Mouse (Mus musculus) liver, postnatal 0 days (tissue): Measurements from ENCODE around the gene Slc38a3.

Experiments used
- CTCF ChIP-seq: sonication (generic); IDR thresholded peaks from 2 replicates; pipeline ENCODE4 v1.5.1; 2016; ENCODE audit warnings: antibody characterized with exemption, low read depth
- EP300 ChIP-seq: IDR thresholded peaks from 2 replicates; pipeline ENCODE4 v1.6.1; 2016; ENCODE audit warnings: antibody characterized with exemption, low read depth, mild to moderate bottlenecking

DNA sequence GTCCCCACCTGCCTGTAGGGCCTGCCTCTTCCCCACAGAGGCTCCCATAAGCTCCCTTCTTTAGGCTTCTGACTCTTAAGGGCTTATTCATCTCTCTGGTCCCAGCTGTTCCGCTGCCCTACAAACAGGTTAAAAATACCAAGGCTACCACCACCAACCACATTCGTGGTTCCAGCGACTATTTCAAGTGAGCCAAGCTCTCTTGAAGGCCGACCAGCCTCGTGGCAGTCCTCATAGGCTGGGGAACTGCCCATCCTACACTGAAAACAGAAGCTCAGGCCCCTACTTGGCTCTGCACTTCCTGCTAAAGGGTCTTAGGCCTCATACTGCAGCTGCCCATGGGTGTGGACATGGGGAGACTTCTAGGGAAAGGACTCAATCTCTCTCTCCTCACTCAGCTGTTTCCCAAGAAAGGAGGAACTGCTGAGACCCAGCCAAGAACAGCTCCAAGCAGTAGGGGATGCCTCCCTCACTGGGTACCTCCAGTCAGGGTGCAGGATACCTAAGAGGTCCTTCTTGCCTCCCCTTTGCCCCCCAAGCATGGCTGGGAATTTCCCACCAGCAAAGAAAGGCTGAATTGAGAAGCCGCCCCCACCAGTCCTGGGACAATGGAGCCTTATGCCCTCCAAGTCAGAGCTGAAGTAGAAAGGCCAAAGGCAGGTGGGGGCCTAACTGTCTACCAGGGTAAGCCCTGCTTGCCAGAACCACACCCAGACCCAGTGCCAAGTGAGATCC lies 57.7 kb downstream of the Slc38a3 start:
- TF ChIP-seq EP300 (no peak), CTCF (no peak)
